Mouse (Mus musculus) T-cell, adult 2 months (primary cell): ENCODE measurements around the gene Prl5a1.

Experiments
- DNase-seq: peaks from one replicate; pipeline ENCODE4 v3.0.0; 2022; ENCODE audit warnings: low spot score

The Prl5a1 gene

GRCm38 (mm10) chr13:28142184-28142583 lies at the start of gene Prl5a1:
Gene Prl5a1 (plus strand): TSS chr13:28142484.
- no peak for DNase-seq

DNA sequence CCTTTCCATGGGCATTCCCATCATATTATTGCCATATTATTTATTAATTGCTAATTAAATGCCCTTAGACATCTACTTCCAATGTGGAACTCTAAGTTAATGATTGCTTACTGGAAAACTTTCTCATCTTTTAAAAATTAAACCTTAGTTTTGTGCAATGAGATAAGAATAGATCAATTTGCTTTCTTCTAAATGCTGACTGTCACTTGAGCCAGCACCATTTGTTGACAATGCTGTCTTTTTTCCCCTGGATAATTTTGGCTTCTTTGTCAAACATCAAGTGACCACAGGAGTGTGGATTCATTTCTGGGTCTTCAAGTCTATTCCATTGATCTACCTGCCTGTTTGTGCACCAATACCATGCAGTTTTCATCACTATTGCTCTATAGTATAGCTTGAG lies 46.1 kb upstream of the Prl5a1 start:
- DNase-seq = no peak

- no peak for DNase-seq
Measured at GRCm38 (mm10) chr13:28108536-28108935, 33.7 kb upstream of the Prl5a1 start.

DNA sequence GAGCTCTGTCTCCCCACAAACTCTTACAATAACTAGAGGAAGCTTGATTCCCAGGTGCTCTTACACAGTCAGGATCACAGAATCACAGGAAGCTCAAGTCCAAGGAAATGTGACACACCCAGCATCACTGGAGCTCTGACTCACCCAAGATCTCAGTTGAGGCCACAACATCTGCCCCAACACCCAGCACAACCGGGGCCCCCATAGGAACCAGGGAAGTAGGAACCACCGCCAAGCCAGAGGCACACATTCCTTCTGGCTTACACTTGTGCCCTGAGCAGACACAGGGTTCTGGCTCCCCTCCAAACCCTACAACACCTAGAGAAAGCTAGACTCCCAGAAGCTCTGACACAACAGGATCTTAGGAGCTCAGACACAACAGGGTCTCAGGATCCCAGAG lies 9.5 kb upstream of the Prl5a1 start:
- DNase-seq = no peak

DNA sequence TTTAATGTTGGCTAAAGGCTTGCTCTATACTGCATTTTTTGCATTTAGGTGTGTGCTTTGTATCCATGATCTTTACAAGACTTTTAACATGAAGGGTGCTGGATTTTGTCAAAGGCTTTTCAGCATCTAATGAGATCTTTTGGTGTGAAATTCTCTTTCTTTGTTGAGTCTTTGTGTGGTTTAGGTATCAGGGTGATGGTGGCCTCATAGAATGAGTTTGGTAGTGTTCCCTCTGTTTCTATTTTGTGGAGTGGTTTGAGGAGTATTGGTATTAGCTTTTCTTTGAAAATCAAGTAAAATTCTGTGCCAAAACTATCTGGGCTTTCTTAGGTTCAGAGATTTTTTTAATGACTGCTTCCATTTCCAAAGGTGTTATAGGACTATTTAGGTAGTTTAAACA lies 6.5 kb upstream of the Prl5a1 start:
- DNase-seq = no peak
